Comparison of ENCODE assay signal across 7 mouse cellular contexts in genomic region chr3:104713836-104714631, GRCm38 (mm10).
DNase-seq lines count a peak whose midpoint lies in the region; ATAC-seq lines count a peak whose summit lies in the region.

No protein-coding gene starts in this region.

- no peak overlapping the region for H3K9ac ChIP-seq in limb, embryonic 11.5 days (ENCODE audit: low read length)
- 0 out of 2 replicates have a peak overlapping the region, but pooled peaks have one; percentile 10 for H3K9ac ChIP-seq in midbrain, embryonic 14.5 days (replicated peaks; ENCODE audit: low read length)

- no peak overlapping the region for H3K27ac ChIP-seq in embryonic facial prominence, embryonic 10.5 days (replicated peaks)
- no peak overlapping the region for H3K27ac ChIP-seq in limb, embryonic 11.5 days (replicated peaks; ENCODE audit: low read depth, low read length)
- no peak overlapping the region for H3K27ac ChIP-seq in midbrain, embryonic 14.5 days (replicated peaks; ENCODE audit: low read depth, low read length)

- H3K27me3 ChIP-seq in embryonic facial prominence, embryonic 10.5 days (replicated peaks; ENCODE audit: low read depth, poor library complexity, severe bottlenecking) = no peaks in the 10 kb centered on the region
- H3K27me3 ChIP-seq in limb, embryonic 11.5 days (ENCODE audit: control insufficient read depth, insufficient read depth, low read length) = no peaks in the 10 kb centered on the region
- H3K27me3 ChIP-seq in midbrain, embryonic 14.5 days (ENCODE audit: control insufficient read depth, insufficient read depth, low read length) = no peaks in the 10 kb centered on the region

- WGBS in embryonic facial prominence, embryonic 10.5 days = 28% methylated on average over 8 of the region's 8 CpGs
- WGBS in limb, embryonic 11.5 days = 23% methylated on average over 8 of the region's 8 CpGs
- WGBS in midbrain, embryonic 14.5 days = 24% methylated on average over 8 of the region's 8 CpGs

- no peaks in the 10 kb centered on the region for H3K9me3 ChIP-seq in embryonic facial prominence, embryonic 10.5 days
- H3K9me3 ChIP-seq in limb, embryonic 11.5 days (ENCODE audit: control insufficient read depth, low read length) = 0 out of 2 replicates have a peak, but pooled peaks cover 2% of the 10 kb centered on the region
- H3K9me3 ChIP-seq in midbrain, embryonic 14.5 days (ENCODE audit: control insufficient read depth, low read length) = no peaks in the 10 kb centered on the region

- H3K36me3 ChIP-seq in embryonic facial prominence, embryonic 10.5 days (replicated peaks) = no peaks in the 10 kb centered on the region
- H3K36me3 ChIP-seq in limb, embryonic 11.5 days (ENCODE audit: control insufficient read depth, insufficient read depth, low read length) = no peaks in the 10 kb centered on the region
- H3K36me3 ChIP-seq in midbrain, embryonic 14.5 days (ENCODE audit: control insufficient read depth, insufficient read depth, low read length) = no peaks in the 10 kb centered on the region

- peak overlapping the region; percentile 35 for H3K4me3 ChIP-seq in embryonic facial prominence, embryonic 10.5 days
- H3K4me3 ChIP-seq in limb, embryonic 11.5 days (ENCODE audit: low read depth, low read length) = no peak overlapping the region
- 0 out of 2 replicates have a peak overlapping the region, but pooled peaks have one; percentile 1 for H3K4me3 ChIP-seq in midbrain, embryonic 14.5 days (replicated peaks; ENCODE audit: low read depth, low read length)

- peaks cover 11% of the 10 kb centered on the region for H3K4me1 ChIP-seq in embryonic facial prominence, embryonic 10.5 days
- no peaks in the 10 kb centered on the region for H3K4me1 ChIP-seq in limb, embryonic 11.5 days (ENCODE audit: control insufficient read depth, insufficient read depth, low read length)
- H3K4me1 ChIP-seq in midbrain, embryonic 14.5 days (ENCODE audit: control insufficient read depth, insufficient read depth, low read length) = no peaks in the 10 kb centered on the region

- H3K4me2 ChIP-seq in limb, embryonic 11.5 days (ENCODE audit: low read depth, severe bottlenecking) = peak overlapping the region; percentile 34
- peak overlapping the region; percentile 43 for H3K4me2 ChIP-seq in midbrain, embryonic 14.5 days (ENCODE audit: low read length)

- peak; percentile 41; the same call in 1 of the 2 replicates for ATAC-seq in limb, embryonic 11.5 days (ENCODE audit: insufficient number of reproducible peaks, low FRiP score, low TSS enrichment, low read depth)
- ATAC-seq in midbrain, embryonic 14.5 days (ENCODE audit: low FRiP score, low TSS enrichment) = peak; percentile 60; the same call in 1 of the 2 replicates

- peak; percentile 79 for DNase-seq in adrenal gland, postnatal 10 days
- DNase-seq in embryonic facial prominence, embryonic 10.5 days (ENCODE audit: low spot score) = peak; percentile 81
- peak; percentile 69 to 83 for DNase-seq in heart, adult 18-20 months
- peak; percentile 72 for DNase-seq in kidney, adult 18-20 months
- DNase-seq in limb, embryonic 11.5 days (ENCODE audit: low spot score) = peak; percentile 84
- DNase-seq in midbrain, embryonic 14.5 days = peak; percentile 88
- peak; percentile 18 to 53 for DNase-seq in spleen, adult 18-20 months

Comparison
In these comparisons a context has a peak if more than half of its experiments do, and no peak if none do; other contexts are left out.
1. DNase-seq: peak in every context shown above with its lines; median percentile 88 in midbrain, embryonic 14.5 days; 84 in limb, embryonic 11.5 days; 81 in embryonic facial prominence, embryonic 10.5 days; 79 in adrenal gland, postnatal 10 days; 76 in heart, adult 18-20 months; 72 in kidney, adult 18-20 months; 36 in spleen, adult 18-20 months.